Mouse (Mus musculus) WW6 (cell line): Measurements from ENCODE around the gene Efna4.

Source experiments
- DNase-seq: peaks from one replicate; pipeline ENCODE4 v3.0.0-alpha.2; 2013; ENCODE audit warnings: low read depth, low spot score

Efna4 gene

DNA sequence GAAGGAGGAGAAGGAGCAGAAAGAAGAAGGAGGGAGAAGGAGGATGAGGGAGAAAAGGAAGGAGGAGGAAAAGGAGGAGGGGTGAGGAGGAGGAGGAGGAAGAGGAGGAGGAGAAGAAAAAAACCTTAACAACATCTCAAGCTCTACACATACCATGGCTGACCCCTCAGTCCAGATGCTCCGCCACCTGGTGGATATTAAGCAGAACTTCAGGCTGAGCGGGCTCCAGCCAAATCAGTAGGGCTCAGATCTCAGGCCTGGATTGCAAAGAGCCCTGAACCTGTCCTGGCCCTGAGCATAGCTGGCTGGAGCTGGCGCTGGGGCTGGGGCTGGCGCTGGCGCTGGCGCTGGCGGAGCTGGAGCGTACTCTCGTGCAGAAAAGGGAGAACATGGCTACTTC lies 29.7 kb downstream of the Efna4 start:
- DNase-seq, result peak; percentile 60

DNA sequence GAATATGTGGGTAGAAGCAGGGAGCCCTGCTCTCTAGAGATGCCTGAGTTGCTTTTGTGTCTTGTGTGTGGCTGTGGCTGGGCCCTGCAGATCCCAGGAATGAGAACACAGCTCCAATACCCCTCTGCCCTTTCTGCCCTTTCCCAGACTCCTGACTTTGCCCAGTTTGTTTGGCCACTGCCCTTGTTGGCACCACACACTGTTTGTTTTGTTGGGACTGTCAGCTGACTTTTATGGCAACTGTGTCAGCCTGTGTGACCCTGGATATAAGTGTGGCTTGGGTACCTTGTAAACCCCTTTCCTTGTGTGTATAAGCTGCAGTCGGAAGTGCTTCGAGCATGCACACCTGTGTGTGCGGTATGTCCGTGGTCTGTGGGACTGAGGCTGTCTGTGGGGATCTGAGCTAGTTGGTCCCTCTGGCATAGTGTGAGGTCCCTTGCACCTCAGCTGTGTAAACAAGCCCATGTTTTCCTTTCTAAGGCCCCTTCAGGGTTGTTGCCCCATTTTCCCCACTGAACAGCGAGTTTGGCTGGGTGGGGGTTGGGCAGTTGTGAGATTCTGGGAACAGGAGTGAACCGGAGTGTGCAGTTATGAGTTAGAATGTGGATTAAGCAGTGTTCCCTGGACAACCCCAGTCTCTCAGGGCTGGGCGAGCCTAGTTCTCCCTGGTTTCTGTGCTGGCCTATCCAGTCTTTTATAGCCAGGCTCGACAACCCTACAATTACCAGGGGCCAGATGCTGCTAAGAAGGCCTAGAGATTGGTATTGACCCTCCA lies 32.1 kb downstream of the Efna4 start:
- no peak for DNase-seq

GRCm38 (mm10) chr3:89305105-89305504 lies 32.7 kb downstream of the Efna4 start:
- DNase-seq, result no peak

DNA sequence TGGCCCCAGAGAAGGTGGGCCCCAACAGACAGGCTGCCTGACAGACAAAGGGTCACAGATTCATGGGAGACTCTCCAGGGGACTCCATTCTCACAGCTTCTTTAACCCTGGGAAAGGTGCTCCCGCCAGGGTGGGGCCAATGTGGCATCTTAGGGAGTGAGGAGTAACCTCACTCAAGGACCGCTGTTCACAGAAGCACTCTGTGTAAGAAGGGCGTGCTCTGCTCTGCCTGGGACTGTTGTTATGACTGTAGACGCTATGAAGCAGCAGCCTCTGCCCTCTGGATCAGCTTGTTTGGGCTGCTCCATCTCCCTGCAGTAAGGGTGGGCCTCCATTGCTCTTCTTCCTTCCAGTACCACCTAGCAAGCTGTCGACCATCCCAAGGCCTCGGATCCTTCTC lies 33.4 kb downstream of the Efna4 start:
- DNase-seq, result no peak

- no peak for DNase-seq
Measured at GRCm38 (mm10) chr3:89300514-89300913, 37.3 kb downstream of the Efna4 start.

DNA sequence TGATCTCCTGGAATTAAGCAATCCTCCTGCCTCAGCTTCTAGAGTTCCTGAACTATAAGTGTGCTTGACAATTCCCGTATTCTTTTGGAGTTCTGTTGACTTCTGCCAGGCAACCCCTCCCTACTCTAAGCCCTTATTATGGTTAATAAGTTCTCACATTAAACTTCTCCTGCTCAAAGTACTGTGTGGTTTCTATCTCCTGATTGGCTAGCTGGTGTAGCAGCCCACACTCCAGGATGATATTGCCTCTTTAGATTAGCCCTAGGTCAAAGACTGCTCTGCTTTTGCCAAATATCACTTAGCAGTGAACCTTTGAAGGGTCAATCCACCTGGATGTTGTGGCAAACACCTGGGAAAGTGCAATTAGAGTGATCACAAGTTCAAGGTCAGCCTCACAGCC lies 37.8 kb downstream of the Efna4 start:
- DNase-seq, result no peak

DNA sequence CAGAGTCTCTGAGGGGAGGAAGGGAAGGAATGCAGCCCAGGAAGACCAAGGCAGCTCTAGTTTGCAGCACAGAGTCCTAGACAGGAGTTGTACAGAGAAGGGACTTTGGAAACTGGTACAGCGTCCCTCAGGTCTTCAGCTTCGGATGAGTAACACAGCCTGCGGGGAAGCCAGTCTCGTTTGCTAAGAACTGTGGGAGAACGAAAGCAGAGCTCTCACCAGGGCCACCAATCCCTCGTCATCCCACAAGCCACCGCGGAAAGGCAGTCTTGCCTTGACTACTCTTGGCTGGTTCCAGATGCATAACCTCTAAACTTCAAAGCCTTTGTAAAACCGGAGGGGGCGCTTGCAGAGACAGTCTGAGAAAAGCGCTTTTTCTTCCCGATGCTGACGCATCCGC lies 38.3 kb downstream of the Efna4 start:
- DNase-seq, result no peak

- DNase-seq, result no peak
Measured at GRCm38 (mm10) chr3:89298908-89299307, 38.9 kb downstream of the Efna4 start.

- no peak for DNase-seq
Measured at GRCm38 (mm10) chr3:89296761-89297396, 40.9 kb downstream of the Efna4 start.

- DNase-seq, result no peak
Measured at GRCm38 (mm10) chr3:89295685-89296230, 42.1 kb downstream of the Efna4 start.

DNA sequence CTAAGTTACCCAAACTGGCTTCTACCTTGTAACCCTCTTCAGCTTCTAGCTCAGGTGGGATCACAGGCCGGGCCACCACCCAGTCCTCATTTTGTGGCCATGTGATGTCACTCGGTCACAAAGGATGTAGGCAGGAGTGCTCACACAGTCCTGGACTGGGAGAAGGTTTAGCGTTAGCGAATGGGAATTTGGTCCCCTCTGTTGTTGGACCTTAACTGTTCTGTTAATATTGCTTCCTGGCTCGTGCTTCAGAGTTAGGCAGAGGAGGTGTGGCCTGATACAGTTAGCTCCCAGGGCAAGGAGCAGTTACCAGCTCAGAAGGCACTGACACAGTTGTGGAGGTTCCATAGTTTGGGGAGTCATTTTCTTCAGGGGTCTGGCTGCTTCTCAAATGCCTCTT lies 43.6 kb downstream of the Efna4 start:
- no peak for DNase-seq

GRCm38 (mm10) chr3:89293247-89293918 lies 44.4 kb downstream of the Efna4 start:
- no peak for DNase-seq

DNA sequence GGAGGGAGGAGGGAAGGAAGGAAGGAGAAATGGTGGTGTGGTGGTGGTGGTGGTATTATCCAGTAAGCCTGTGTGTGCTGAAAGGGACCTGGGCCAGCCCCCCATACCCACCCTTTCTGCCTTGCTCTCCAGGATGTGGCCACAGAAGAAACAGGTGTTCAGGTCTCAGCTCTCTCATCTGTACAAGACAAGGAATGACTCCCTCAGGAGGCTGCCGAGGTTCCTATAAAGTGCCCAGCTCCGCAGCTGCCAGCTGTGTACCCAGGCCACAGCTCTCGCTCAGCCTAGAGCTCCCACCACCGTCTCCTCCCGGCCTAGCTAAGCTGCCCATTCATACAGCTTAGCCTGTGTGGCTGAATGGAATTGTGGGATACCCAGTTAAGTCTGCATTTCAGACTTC lies 45.5 kb downstream of the Efna4 start:
- no peak for DNase-seq

- DNase-seq, result no peak
Measured at GRCm38 (mm10) chr3:89291874-89292273, 46.0 kb downstream of the Efna4 start.

DNA sequence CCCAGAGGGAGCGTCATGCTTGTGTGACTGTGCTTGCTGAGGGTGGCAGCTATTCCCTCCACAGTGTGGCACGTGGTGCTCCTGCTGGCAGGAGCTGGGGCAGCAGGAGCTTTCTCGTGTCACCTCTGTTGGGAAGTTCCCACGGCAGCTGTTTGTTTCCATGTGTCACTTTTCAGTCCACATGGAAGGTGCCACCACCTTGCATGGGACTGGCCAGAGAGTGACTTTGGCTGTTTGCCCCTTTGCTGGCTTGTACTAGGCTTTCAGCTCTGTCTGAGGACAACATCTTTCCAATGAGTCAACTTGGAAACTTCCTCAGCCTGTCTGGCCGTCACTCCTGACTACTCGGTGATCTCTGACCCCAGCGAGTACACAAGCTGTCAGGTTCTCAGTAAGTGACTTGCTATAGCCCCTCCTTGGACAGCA lies 49.3 kb downstream of the Efna4 start:
- DNase-seq, result no peak

DNA sequence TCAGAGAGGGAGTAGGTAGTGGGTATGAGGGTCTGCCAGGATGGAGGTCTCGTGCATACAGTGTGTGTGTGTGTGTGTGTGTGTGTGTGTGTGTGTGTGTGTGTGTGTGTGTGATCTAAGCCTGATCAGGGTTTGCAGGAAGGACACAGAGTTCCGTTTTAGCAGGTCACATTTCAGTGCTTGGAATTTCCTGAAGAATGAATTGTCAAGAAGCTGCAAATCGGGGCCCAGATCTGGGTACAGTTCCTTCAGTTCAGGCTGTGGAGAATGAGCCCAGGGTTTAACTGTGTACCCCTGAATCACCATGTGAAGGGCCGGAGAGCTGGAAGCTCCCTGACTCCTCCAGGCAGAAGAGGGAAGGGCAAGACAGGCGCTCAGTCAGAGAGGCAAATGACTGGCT lies 50.5 kb downstream of the Efna4 start:
- DNase-seq, result no peak

DNA sequence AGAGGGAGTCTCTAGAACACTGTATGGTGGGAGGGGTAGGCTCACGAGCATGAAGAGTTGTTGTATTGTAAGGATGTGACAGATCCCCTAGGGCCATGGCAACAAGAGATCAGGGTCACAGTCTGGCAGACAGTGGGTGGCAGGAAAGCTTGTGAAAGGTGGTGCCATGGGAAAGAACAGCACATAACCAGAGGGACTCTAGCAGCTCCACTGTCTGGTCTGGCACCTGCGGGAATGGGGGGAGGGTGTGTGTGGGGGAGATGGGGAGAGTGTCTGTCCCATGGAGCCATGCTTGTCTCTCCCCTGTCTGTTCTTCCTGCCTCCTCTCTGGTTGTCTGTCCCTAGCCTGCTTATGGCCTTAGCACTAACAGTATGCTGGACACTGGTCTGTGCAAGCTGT lies 52.3 kb downstream of the Efna4 start:
- DNase-seq, result no peak

DNA sequence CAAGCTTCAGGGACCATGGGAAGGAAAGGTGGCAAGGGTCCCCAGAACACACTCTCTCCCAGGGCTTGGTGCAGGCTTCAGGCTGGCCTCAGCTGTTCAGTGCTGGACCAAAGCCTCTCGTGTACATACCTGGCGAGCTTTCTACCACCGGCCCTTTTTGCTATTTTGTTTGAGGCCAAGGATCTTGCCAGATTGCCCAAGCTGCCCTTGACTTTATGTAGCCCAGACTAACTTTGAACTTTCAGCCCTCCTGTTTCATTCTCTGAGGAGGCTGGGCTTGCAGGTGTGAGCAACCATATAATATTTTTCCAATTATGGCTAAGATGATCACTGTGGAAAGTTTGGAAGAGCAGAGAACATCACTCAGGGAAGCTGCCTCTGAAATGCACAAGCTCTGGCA lies 53.6 kb downstream of the Efna4 start:
- no peak for DNase-seq
